Mouse (Mus musculus) left cerebral cortex, postnatal 36 days (tissue): ENCODE results near the gene Adarb1. TPM values are rescaled to one million over a fixed set of nuclear protein-coding genes. Genes with fewer than 3 reads are reported as not detected.

Experiments
- DNase-seq, 2 experiments: peaks; one replicate each; pipeline ENCODE4 v3.0.0; 2021 to 2022; ENCODE audit warnings: low spot score in 2 of 2, mixed read lengths in 1 of 2
- intact Hi-C: fragments of 180-260 bp; cut with DNase I; formaldehyde crosslinking; loops from one replicate; pipeline ENCODE4 v1.15.1; 2025
- total RNA-seq, 2 experiments: library from RNA; stranded (reverse); gene quantifications; 2 replicates each; pipeline ENCODE4 v1.2.3; 2021

Adarb1 gene
- total RNA-seq, 2 experiments from 2014 or later: 135 to 147 TPM

- no peak for DNase-seq
- intact Hi-C loops: no loop called here
Observed at GRCm38 (mm10) chr10:77439026-77439425, 21.0 kb upstream of the Adarb1 start.

- intact Hi-C loops: no loop called here
- no peak for DNase-seq
Observed at GRCm38 (mm10) chr10:77438021-77438420, 20.0 kb upstream of the Adarb1 start.

- no peak for DNase-seq
- intact Hi-C loops: no loop called here
Observed at GRCm38 (mm10) chr10:77435343-77435742, 17.3 kb upstream of the Adarb1 start.

GRCm38 (mm10) chr10:77434457-77435151, 16.5 kb upstream of the Adarb1 start:
- intact Hi-C loops: no loop called here
- DNase-seq: peak; percentile 81 to 85

- intact Hi-C loops: no loop called here
- no peak for DNase-seq
Observed at GRCm38 (mm10) chr10:77434076-77434456, 16.0 kb upstream of the Adarb1 start.

GRCm38 (mm10) chr10:77430771-77431170, 12.7 kb upstream of the Adarb1 start:
- intact Hi-C loops: no loop called here

GRCm38 (mm10) chr10:77429921-77430320, 11.9 kb upstream of the Adarb1 start:
- intact Hi-C loops: no loop called here
- no peak for DNase-seq

More at GRCm38 (mm10) chr10:77430771-77431170, 12.7 kb upstream of the Adarb1 start:
- DNase-seq: no peak

GRCm38 (mm10) chr10:77427610-77428009, 9.5 kb upstream of the Adarb1 start:
- no peak for DNase-seq
- intact Hi-C loops: no loop called here

- intact Hi-C loops: no loop called here
- no peak for DNase-seq
Observed at GRCm38 (mm10) chr10:77420190-77420589, 2.1 kb upstream of the Adarb1 start.

GRCm38 (mm10) chr10:77417240-77418102, 599 bp downstream of the Adarb1 start:
- intact Hi-C loops: loop anchor here (5.0 to 10.0 kb wide), 3 partner anchors 60 to 167 kb away; partner anchors contain the start of gene Pttg1ip

GRCm38 (mm10) chr10:77416666-77417239, 1.3 kb downstream of the Adarb1 start:
- intact Hi-C loops: loop anchor here (5.0 to 10.0 kb wide), 3 partner anchors 59 to 168 kb away; partner anchors contain the start of gene Pttg1ip
- no peak for DNase-seq

More at GRCm38 (mm10) chr10:77417240-77418102, 599 bp downstream of the Adarb1 start:
- peak in 1 of 2 experiments; percentile 10 for DNase-seq

- no peak for DNase-seq
- intact Hi-C loops: loop anchor here (5.0 to 10.0 kb wide), 3 partner anchors 59 to 169 kb away; partner anchors contain the start of gene Pttg1ip
Observed at GRCm38 (mm10) chr10:77415867-77416266, 2.2 kb downstream of the Adarb1 start.

GRCm38 (mm10) chr10:77413791-77414190, 4.3 kb downstream of the Adarb1 start:
- intact Hi-C loops: loop anchor here (10.0 kb wide), 1 partner anchor 171 kb away; the partner anchor contains the start of gene Pttg1ip
- DNase-seq: no peak

- intact Hi-C loops: no loop called here
- no peak for DNase-seq
Observed at GRCm38 (mm10) chr10:77409154-77409553, 8.9 kb downstream of the Adarb1 start.

- intact Hi-C loops: no loop called here
- DNase-seq: no peak
Observed at GRCm38 (mm10) chr10:77408241-77408640, 9.8 kb downstream of the Adarb1 start.

- intact Hi-C loops: no loop called here
- no peak for DNase-seq
Observed at GRCm38 (mm10) chr10:77406486-77406885, 11.6 kb downstream of the Adarb1 start.

- no peak for DNase-seq
- intact Hi-C loops: no loop called here
Observed at GRCm38 (mm10) chr10:77402463-77402862, 15.6 kb downstream of the Adarb1 start.

- intact Hi-C loops: no loop called here
- no peak for DNase-seq
Observed at GRCm38 (mm10) chr10:77401039-77401438, 17.0 kb downstream of the Adarb1 start.

- intact Hi-C loops: no loop called here
- DNase-seq: no peak
Observed at GRCm38 (mm10) chr10:77399938-77400337, 18.1 kb downstream of the Adarb1 start.

- DNase-seq: no peak
- intact Hi-C loops: no loop called here
Observed at GRCm38 (mm10) chr10:77398082-77398481, 20.0 kb downstream of the Adarb1 start.
